Mouse (Mus musculus): ENCODE results near the gene Il4i1.

Gene Il4i1

GRCm38 (mm10) chr7:44836016-44836404 is 19.8 kb downstream of the Il4i1 start:
- POLR2A ChIA-PET, result interaction anchor here (0.6 to 52.0 kb wide), 14 partner anchors 0 to 140 kb away, joined by 3 to 2007 read pairs (median 4); partner anchors contain the start of genes Akt1s1 (in 2 of the 4), Atf5 (in 2 of the 4), Il4i1 (in 2 of the 4) and Nup62 (in 2 of the 4)
- CTCF ChIA-PET, result interaction anchor here in 2 of 4 experiments (0.8 to 1.3 kb wide), 2 partner anchors 11 kb away, joined by 3 to 4 read pairs; no protein-coding TSS in a partner anchor

- CTCF ChIA-PET, result interaction anchor here in 2 of 4 experiments (0.8 to 1.5 kb wide), 3 partner anchors 11 to 13 kb away, joined by 3 to 6 read pairs (median 4); no protein-coding TSS in a partner anchor
- POLR2A ChIA-PET, result interaction anchor here (0.6 to 52.0 kb wide), 15 partner anchors 1 to 139 kb away, joined by 3 to 2007 read pairs (median 4); partner anchors contain the start of genes Akt1s1 (in 2 of the 4), Atf5 (in 2 of the 4), Il4i1 (in 2 of the 4) and Nup62 (in 2 of the 4)
Observed at GRCm38 (mm10) chr7:44836423-44837053, 20.4 kb downstream of the Il4i1 start.

DNA sequence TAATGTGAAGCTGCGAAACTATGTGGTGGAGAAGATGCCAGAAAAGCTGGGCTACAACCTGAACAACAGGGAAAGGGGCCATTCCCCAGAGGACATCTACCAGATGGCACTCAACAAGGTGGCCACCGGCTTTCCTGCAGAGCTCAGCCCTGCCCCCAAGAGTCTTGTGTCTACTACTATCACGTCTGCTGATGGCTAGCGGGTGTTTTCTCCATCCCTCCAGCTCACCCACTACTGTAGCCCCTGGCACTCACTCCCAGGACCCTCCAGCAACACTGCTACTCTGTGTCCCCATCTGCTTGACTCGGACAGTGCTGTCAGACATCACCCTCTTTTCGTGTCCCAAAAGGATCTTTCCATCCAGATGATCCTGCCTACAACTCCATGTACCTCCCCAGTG is 21.9 kb downstream of the Il4i1 start:
- CTCF ChIA-PET, result interaction anchor here (0.6 to 2.2 kb wide), 8 partner anchors 11 to 311 kb away, joined by 3 to 7 read pairs (median 4); partner anchors contain the start of gene Fuz (in 1 of the 4)
- POLR2A ChIA-PET, result interaction anchor here (0.6 to 52.0 kb wide), 22 partner anchors 2 to 164 kb away, joined by 3 to 2007 read pairs (median 4); partner anchors contain the start of genes Il4i1 (in 3 of the 4), Nup62 (in 3 of the 4), Akt1s1 (in 2 of the 4) and Atf5 (in 2 of the 4)

DNA sequence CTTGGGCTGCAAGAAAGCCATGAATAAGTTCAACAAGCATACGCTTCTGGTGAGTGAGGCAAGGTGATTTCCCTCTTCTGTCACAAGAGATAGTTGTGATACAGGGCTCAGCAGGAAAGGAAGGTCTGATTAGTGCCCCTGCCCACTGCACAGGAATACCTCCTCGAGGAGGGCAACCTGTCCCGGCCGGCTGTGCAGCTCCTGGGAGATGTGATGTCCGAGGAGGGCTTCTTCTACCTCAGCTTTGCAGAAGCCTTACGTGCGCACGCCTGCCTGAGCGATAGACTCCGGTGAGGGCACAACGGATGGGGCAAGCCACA is 22.9 kb downstream of the Il4i1 start:
- CTCF ChIA-PET, result interaction anchor here in 2 of 4 experiments (0.7 to 2.2 kb wide), 8 partner anchors 9 to 312 kb away, joined by 3 to 12 read pairs (median 4); partner anchors contain the start of genes Akt1s1 (in 1 of the 2) and Tbc1d17 (in 1 of the 2)
- POLR2A ChIA-PET, result interaction anchor here (0.6 to 52.0 kb wide), 21 partner anchors 3 to 614 kb away, joined by 3 to 2007 read pairs (median 4); partner anchors contain the start of genes Akt1s1 (in 2 of the 4), Atf5 (in 2 of the 4), Il4i1 (in 2 of the 4) and Nup62 (in 2 of the 4)

DNA sequence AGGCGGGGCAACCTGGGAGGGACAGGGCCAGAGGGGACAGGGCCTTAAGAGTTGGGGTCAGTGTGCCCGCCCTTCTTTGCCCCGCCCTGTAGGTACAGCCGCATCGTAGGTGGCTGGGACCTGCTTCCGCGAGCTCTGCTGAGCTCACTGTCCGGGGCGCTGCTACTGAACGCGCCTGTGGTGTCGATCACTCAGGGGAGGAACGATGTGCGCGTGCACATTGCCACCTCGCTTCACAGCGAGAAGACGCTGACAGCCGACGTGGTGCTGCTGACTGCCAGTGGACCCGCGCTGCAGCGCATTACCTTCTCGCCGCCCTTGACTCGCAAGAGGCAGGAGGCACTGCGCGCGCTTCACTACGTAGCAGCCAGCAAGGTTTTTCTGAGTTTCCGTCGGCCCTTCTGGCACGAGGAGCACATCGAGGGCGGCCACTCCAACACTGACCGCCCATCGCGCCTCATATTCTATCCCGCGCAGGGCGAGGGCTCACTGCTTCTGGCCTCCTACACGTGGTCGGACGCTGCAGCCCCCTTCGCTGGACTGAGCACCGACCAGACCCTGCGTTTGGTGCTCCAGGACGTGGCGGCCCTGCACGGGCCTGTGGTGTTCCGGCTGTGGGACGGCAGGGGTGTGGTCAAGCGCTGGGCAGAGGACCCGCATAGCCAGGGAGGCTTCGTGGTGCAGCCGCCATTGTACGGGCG is 23.5 kb downstream of the Il4i1 start:
- ChIA-PET POLR2A (interaction anchor here (0.6 to 52.0 kb wide), 21 partner anchors 4 to 613 kb away, joined by 3 to 2007 read pairs (median 4); partner anchors contain the start of genes Akt1s1 (in 2 of the 4), Atf5 (in 2 of the 4), Il4i1 (in 2 of the 4) and Nup62 (in 2 of the 4)), CTCF (interaction anchor here in 2 of 4 experiments (0.7 to 2.2 kb wide), 7 partner anchors 9 to 86 kb away, joined by 3 to 12 read pairs (median 4); partner anchors contain the start of genes Akt1s1 (in 1 of the 2) and Tbc1d17 (in 1 of the 2))

DNA sequence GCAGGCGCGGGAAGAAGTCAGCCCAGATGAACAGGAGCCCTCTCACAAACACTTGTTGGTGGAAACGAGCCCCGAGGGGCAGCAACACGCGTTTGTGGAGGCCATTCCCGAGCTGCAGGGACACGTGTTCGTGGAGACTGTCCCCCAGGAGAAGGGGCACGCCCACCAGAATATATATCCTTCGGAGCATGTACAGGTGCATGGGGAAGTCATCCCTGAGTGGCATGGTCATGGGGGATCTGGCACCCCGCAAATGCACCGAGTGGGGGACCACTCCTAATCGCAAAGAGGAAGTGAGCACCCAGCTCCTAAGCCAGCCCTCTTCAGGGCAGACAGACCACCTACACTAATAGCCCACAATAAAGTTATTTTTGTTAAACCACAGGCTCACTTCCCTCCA is 24.2 kb downstream of the Il4i1 start:
- ChIA-PET CTCF (interaction anchor here in 1 of 4 experiments (0.5 kb wide), 1 partner anchor 594 kb away, joined by 3 read pairs; no protein-coding TSS in a partner anchor), POLR2A (interaction anchor here in 3 of 4 experiments (0.7 to 52.0 kb wide), 8 partner anchors 5 to 146 kb away, joined by 3 to 2007 read pairs (median 32); partner anchors contain the start of genes Akt1s1 (in 2 of the 3), Atf5 (in 2 of the 3), Il4i1 (in 2 of the 3) and Nup62 (in 2 of the 3))

GRCm38 (mm10) chr7:44841825-44842463 is 25.8 kb downstream of the Il4i1 start:
- ChIA-PET POLR2A (interaction anchor here in 3 of 4 experiments (0.8 to 52.0 kb wide), 7 partner anchors 6 to 90 kb away, joined by 3 to 2007 read pairs (median 51); partner anchors contain the start of genes Akt1s1 (in 2 of the 3), Atf5 (in 2 of the 3), Il4i1 (in 2 of the 3) and Nup62 (in 2 of the 3)), CTCF (interaction anchor here in 1 of 4 experiments (1.4 kb wide), 1 partner anchor 16 kb away, joined by 6 read pairs; no protein-coding TSS in a partner anchor)

- CTCF ChIA-PET, result interaction anchor here in 1 of 4 experiments (0.9 to 1.0 kb wide), 2 partner anchors 23 to 140 kb away, joined by 3 read pairs; no protein-coding TSS in a partner anchor
- POLR2A ChIA-PET, result interaction anchor here in 2 of 4 experiments (0.7 to 52.0 kb wide), 9 partner anchors 4 to 84 kb away, joined by 3 to 2007 read pairs (median 8); partner anchors contain the start of genes Atf5 (in 2 of the 2), Il4i1 (in 2 of the 2), Nup62 (in 2 of the 2) and Pnkp (in 2 of the 2)
Observed at GRCm38 (mm10) chr7:44845006-44845405, 28.8 kb downstream of the Il4i1 start.

DNA sequence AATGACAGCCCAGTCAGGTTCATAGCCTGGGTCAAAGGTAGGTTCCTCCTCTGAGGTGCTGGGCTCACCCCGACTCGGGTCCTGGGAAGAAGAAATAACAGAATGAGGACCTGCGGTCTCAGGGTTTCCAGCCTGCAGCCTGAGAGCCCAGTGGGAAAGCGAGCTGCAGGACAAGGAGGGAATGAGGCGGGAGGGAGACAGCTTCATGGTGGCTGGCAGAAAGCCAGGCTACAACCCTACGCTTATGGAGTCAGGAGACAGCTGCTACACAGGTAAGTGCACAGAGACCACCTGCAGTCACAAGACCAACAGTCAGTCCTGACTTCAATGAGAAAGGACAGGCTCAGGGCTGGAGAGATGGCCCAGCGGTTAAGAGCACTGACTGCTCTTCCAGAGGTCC is 30.6 kb downstream of the Il4i1 start:
- CTCF ChIA-PET, result interaction anchor here in 2 of 4 experiments (0.6 to 0.7 kb wide), 2 partner anchors 155 to 205 kb away, joined by 3 to 4 read pairs; no protein-coding TSS in a partner anchor
- POLR2A ChIA-PET, result interaction anchor here in 2 of 4 experiments (1.3 to 52.0 kb wide), 8 partner anchors 2 to 24 kb away, joined by 4 to 2007 read pairs (median 109); partner anchors contain the start of genes Atf5 (in 2 of the 2), Il4i1 (in 2 of the 2), Nup62 (in 2 of the 2) and Pnkp (in 2 of the 2)

- POLR2A ChIA-PET, result interaction anchor here in 3 of 4 experiments (1.1 to 52.0 kb wide), 30 partner anchors 1 to 320 kb away, joined by 3 to 2007 read pairs (median 28); partner anchors contain the start of genes Ptov1 (in 3 of the 3), Atf5 (in 2 of the 3), Fuz (in 2 of the 3) and Il4i1 (in 2 of the 3)
- CTCF ChIA-PET, result interaction anchor here in 2 of 4 experiments (0.6 to 1.5 kb wide), 7 partner anchors 10 to 587 kb away, joined by 3 to 9 read pairs (median 4); partner anchors contain the start of genes Flt3l (in 1 of the 2), Gm45713 (in 1 of the 2), Gys1 (in 1 of the 2) and Ptov1 (in 1 of the 2)
Observed at GRCm38 (mm10) chr7:44847772-44848171, 31.6 kb downstream of the Il4i1 start.

DNA sequence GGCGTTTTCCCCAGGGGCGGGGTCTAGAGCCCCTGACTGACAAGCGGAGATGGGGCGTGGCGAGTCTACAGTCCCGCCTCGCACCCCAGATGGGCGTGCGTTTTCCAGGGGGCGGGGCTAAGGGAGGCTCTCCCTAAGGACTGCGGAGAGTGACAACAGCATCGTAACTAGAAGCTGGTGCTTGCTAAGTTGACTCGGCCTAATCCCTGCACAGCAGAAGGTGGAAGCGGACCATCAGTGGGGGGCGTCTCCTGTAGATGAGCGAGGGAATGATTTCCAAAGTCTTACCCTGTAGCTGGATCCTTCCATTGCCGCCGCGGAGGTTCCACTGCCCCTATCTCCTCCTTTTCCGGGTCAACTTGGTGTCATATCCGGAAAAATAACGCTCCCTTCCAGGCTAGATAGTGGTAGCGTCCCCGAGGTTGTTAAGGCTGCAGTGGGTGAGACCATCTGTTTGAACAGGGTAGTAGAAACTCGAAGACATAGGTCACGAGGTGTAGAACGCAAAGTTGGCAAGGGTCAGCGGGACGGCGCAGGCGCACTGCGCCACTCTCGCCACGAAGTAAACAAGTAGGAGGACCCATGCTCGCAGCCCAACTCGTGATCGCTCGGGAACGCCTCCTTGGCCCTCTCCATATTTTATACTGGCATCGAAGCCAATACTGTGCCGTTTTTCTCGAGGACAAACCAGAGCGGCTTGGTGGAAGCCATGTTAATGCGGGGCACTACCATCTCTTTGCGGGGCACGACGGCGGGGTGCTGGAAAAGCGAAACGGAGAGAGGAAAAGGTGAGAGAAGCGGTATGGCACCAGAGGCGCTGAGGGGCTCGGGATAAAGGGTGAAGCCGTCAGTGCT is 32.6 kb downstream of the Il4i1 start, which contains the start of the genes Akt1s1 and Tbc1d17:
Gene Akt1s1 (plus strand): TSS at position 431 of the 855 bp plus-strand sequence.
Gene Tbc1d17 (minus strand): TSS at position 519 of the 855 bp plus-strand sequence.
- POLR2A ChIA-PET, result interaction anchor here (0.6 to 52.0 kb wide), 141 partner anchors 0 to 867 kb away, joined by 3 to 2007 read pairs (median 5); partner anchors contain the start of genes Atf5 (in 4 of the 4), Il4i1 (in 4 of the 4), Izumo2 (in 4 of the 4) and Nup62 (in 4 of the 4)
- CTCF ChIA-PET, result interaction anchor here (0.6 to 2.3 kb wide), 24 partner anchors 9 to 586 kb away, joined by 3 to 9 read pairs (median 4); partner anchors contain the start of genes Ap2a1 (in 1 of the 4), Atf5 (in 1 of the 4), Flt3l (in 1 of the 4) and Gm45713 (in 1 of the 4)

- CTCF ChIA-PET, result interaction anchor here (0.6 to 3.2 kb wide), 14 partner anchors 11 to 585 kb away, joined by 3 to 12 read pairs (median 5); partner anchors contain the start of genes Atf5 (in 1 of the 4), Gys1 (in 1 of the 4), Il4i1 (in 1 of the 4) and Izumo2 (in 1 of the 4)
Observed at GRCm38 (mm10) chr7:44849416-44850111, 33.4 kb downstream of the Il4i1 start.

GRCm38 (mm10) chr7:44850146-44850545 is 34.0 kb downstream of the Il4i1 start:
- CTCF ChIA-PET, result interaction anchor here (0.6 to 3.2 kb wide), 10 partner anchors 10 to 356 kb away, joined by 3 to 12 read pairs (median 5); partner anchors contain the start of gene Izumo2 (in 1 of the 4)
- POLR2A ChIA-PET, result interaction anchor here (0.6 to 52.0 kb wide), 129 partner anchors 1 to 865 kb away, joined by 3 to 2007 read pairs (median 5); partner anchors contain the start of genes Atf5 (in 4 of the 4), Il4i1 (in 4 of the 4), Izumo2 (in 4 of the 4) and Nup62 (in 4 of the 4)

More at GRCm38 (mm10) chr7:44849416-44850111, 33.4 kb downstream of the Il4i1 start:
- POLR2A ChIA-PET, result interaction anchor here (0.6 to 52.0 kb wide), 151 partner anchors 1 to 867 kb away, joined by 3 to 2007 read pairs (median 5); partner anchors contain the start of genes Atf5 (in 4 of the 4), Il4i1 (in 4 of the 4), Izumo2 (in 4 of the 4) and Nup62 (in 4 of the 4)
